Mouse (Mus musculus): ENCODE data around the gene Nr2c1. TPM values are rescaled to one million over a fixed set of nuclear protein-coding genes. Genes with fewer than 3 reads are reported as not detected.

The Nr2c1 gene
- polyA plus RNA-seq (2015; fragmentation: Nextera tagmentation; extraction: Ambion mirVana): 5.8 and 7.0 TPM in 2 replicates

DNA sequence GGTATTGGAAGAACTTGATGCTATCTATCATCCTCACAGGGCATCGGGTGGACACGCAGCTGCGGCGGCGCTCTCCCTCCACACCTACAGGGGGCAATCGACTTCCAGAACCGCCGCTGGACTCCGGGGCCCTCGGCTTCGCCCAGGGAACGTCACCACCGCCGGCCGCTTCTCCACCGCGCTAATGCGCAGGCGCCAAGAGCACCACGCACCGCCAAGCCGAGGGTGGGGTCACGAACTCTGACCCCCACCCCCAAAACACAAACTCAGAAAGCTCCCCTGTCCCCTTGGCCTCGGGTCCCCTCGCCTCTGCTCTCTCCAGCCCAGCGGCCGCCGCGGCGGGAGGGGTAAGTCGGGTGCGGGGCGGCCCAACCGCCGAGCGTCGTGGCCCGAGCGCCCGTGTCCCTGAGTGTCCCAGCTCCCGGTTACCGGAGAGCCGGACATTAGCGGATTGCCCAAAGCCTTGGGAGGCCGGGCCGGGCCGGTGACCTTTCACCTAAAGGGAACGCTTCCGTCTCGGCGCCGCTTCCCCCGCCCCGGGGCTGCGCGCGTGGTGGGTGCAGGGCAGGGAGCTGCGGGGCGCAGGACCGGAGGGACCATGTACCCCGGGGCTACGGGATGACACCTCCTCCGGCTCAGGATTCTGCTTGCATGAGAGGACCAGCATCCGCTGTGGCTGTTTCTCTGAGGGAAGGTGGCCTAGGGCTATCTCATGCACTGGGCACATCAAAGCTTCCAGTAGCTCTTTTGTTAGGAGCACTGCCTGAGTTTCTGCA is at the start of gene Nr2c1:
TSS of gene Nr2c1 (plus strand) at position 268 of the 776 bp plus-strand sequence.

DNA sequence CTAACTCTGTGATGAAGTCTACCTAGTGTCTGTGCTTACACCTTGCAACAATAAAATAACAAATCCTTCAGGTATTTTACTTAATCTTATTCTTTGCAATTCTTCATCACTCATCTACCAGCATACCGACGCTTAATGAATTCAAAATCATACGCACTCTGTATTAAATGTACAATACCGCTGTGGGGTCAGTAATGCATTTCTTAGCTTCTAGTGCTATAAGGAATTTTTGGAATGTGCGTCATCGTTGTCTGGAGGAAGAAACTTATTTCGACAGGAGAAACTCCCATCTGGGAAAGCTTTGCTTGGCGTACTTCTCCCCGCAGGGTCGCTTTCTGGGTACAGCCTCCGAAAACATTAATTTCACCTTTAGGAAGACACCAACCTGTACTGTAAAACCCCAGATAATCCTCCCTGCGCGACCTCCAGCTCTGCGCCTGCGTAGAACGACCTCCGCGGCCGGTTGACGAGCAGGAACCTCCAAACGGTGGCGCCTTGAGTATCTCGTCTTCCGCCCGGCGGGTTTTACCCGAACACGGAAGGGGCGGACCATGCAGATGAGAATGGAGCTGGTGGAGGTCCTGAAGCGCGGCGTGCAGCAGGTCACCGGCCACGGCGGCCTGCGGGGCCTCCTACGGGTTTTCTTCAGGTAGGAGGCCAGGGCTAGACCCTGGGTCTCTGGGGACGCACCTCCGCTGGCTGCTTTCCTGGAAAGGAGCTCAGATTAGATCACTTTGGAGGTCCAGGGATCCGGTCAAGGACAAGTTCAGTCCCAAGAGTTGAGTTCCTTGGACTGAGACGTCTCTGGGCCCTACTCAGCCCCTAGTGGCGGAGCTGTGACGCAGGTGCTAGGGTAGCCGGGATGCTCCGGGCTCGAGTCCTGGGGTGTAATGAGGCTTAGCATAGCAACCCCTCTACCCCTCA is 50.9 kb downstream of the Nr2c1 start, which contains the start of gene Ndufa12:
TSS of gene Ndufa12 (plus strand) at position 239 of the 924 bp plus-strand sequence.

Other genes with a start within 250 kb of the Nr2c1 start
- 14.8 and 17.8 TPM in 2 replicates for gene Vezt, start 112.2 kb upstream of the Nr2c1 start, polyA plus RNA-seq (2015; fragmentation: Nextera tagmentation; extraction: Ambion mirVana)
- gene Fgd6, start 112.0 kb upstream of the Nr2c1 start, polyA plus RNA-seq (2015; fragmentation: Nextera tagmentation; extraction: Ambion mirVana): 1.3 and 1.5 TPM in 2 replicates
- gene Ndufa12, start 50.7 kb downstream of the Nr2c1 start, polyA plus RNA-seq (2015; fragmentation: Nextera tagmentation; extraction: Ambion mirVana): 393 and 423 TPM in 2 replicates
- 0.22 TPM in 1 of 2 replicates, not detected in the other for gene Gm4792, start 150.7 kb downstream of the Nr2c1 start, polyA plus RNA-seq (2015; fragmentation: Nextera tagmentation; extraction: Ambion mirVana)
- gene Tmcc3, start 163.9 kb downstream of the Nr2c1 start, polyA plus RNA-seq (2015; fragmentation: Nextera tagmentation; extraction: Ambion mirVana): 12.2 and 12.3 TPM in 2 replicates

Measured in urinary bladder, postnatal 0 days (tissue).